Mouse (Mus musculus) kidney, adult 2 months (tissue): ENCODE data around the gene Igdcc4. TPM values are rescaled to one million over a fixed set of nuclear protein-coding genes. Genes with fewer than 3 reads are reported as not detected.

Source experiments
- DNase-seq: peaks from one replicate; pipeline ENCODE4 v3.0.0; 2021
- H3K27ac ChIP-seq: fragments of 200-500 bp; 2 replicates; pipeline ENCODE4 v1.5.1; 2012; ENCODE audit warnings: low read depth, low read length, control low read depth, inconsistent platforms; ENCODE audit not compliant: insufficient read depth
- H3K27me3 ChIP-seq: fragments of 200-500 bp; replicated peaks from 2 replicates; pipeline ENCODE4 v1.6.1; 2012; ENCODE audit warnings: mild to moderate bottlenecking, moderate library complexity, low read length, inconsistent platforms; ENCODE audit not compliant: control insufficient read depth, insufficient read depth
- H3K36me3 ChIP-seq: fragments of 200-500 bp; 2 replicates; pipeline ENCODE4 v1.6.1; 2012; ENCODE audit warnings: mild to moderate bottlenecking, moderate library complexity, low read length, inconsistent platforms; ENCODE audit not compliant: control insufficient read depth, insufficient read depth
- H3K4me1 ChIP-seq: fragments of 200-500 bp; 2 replicates; pipeline ENCODE4 v1.6.1; 2011; ENCODE audit warnings: low read length; ENCODE audit not compliant: control insufficient read depth, insufficient read depth
- H3K4me3 ChIP-seq: fragments of 200-500 bp; 2 replicates; pipeline ENCODE4 v1.5.1; 2011; ENCODE audit warnings: mild to moderate bottlenecking, low read depth, low read length, control low read depth; ENCODE audit not compliant: insufficient read depth
- CTCF ChIP-seq: fragments of 200-500 bp; conservative IDR thresholded peaks from 2 replicates; pipeline ENCODE4 v1.5.1; 2011; ENCODE audit warnings: low read depth, mild to moderate bottlenecking, control low read depth, low read length, moderate library complexity, mixed read lengths; ENCODE audit not compliant: insufficient read depth, insufficient read length
- POLR2A ChIP-seq: fragments of 200-500 bp; IDR thresholded peaks from one replicate; pipeline ENCODE4 v1.6.1; 2011; ENCODE audit warnings: low read depth, low read length, control low read depth
- WGBS: fragments of 180-500 bp; shearing (Covaris S2); methylation state at CpG from one replicate; pipeline ENCODE4 v1.1.7; 2018; 5-methylcytosine and 5-hydroxymethylcytosine counted together
- polyA plus RNA-seq: library from polyadenylated mRNA; depleted of rRNA; stranded (reverse); fragments of >200 nt; gene quantifications from 2 replicates; pipeline ENCODE4 v1.2.3, GENCODE M21; 2012

Igdcc4 gene
- polyA plus RNA-seq, 1 experiment, result 0.83 TPM

- TF ChIP-seq CTCF (no peak), POLR2A (no peak)
- Histone ChIP-seq H3K27me3 (no peaks in the 10 kb centered on the region), H3K27ac (no peak overlapping the region), H3K4me3 (no peak overlapping the region), H3K36me3 (no peaks in the 10 kb centered on the region), H3K4me1 (no peaks in the 10 kb centered on the region)
- no peak for DNase-seq
- WGBS, result 79% methylated on average over 8 of the region's 8 CpGs
These were observed 60.6 kb downstream of the Igdcc4 start for GRCm38 (mm10) chr9:65161881-65162280.

GRCm38 (mm10) chr9:65162711-65163639 lies 61.7 kb downstream of the Igdcc4 start:
- H3K4me3 ChIP-seq, result peak overlapping the region; percentile 2; the same call in 1 of the 2 replicates
- H3K27me3 ChIP-seq, result no peaks in the 10 kb centered on the region
- H3K36me3 ChIP-seq, result no peaks in the 10 kb centered on the region
- no peak overlapping the region for H3K27ac ChIP-seq
- WGBS, result 9% methylated on average over 68 of the region's 69 CpGs
- no peak for DNase-seq
- H3K4me1 ChIP-seq, result no peaks in the 10 kb centered on the region
- TF ChIP-seq POLR2A, result no peak

- H3K27ac ChIP-seq, result no peak overlapping the region
- no peak for TF ChIP-seq POLR2A
- peak; percentile 40 for TF ChIP-seq CTCF
- H3K4me3 ChIP-seq, result no peak overlapping the region
- no peaks in the 10 kb centered on the region for H3K27me3 ChIP-seq
- peak; percentile 37 for DNase-seq
- H3K4me1 ChIP-seq, result no peaks in the 10 kb centered on the region
- no peaks in the 10 kb centered on the region for H3K36me3 ChIP-seq
- WGBS, result 32% methylated on average over 1 of the region's 1 CpGs
These were observed 63.6 kb downstream of the Igdcc4 start for GRCm38 (mm10) chr9:65164870-65165269.

GRCm38 (mm10) chr9:65166386-65166785 lies 65.1 kb downstream of the Igdcc4 start:
- TF ChIP-seq CTCF (no peak), POLR2A (no peak)
- no peaks in the 10 kb centered on the region for H3K4me1 ChIP-seq
- H3K4me3 ChIP-seq, result no peak overlapping the region
- 64% methylated on average over 9 of the region's 9 CpGs for WGBS
- H3K27ac ChIP-seq, result no peak overlapping the region
- H3K36me3 ChIP-seq, result no peaks in the 10 kb centered on the region
- no peak for DNase-seq
- no peaks in the 10 kb centered on the region for H3K27me3 ChIP-seq

DNA sequence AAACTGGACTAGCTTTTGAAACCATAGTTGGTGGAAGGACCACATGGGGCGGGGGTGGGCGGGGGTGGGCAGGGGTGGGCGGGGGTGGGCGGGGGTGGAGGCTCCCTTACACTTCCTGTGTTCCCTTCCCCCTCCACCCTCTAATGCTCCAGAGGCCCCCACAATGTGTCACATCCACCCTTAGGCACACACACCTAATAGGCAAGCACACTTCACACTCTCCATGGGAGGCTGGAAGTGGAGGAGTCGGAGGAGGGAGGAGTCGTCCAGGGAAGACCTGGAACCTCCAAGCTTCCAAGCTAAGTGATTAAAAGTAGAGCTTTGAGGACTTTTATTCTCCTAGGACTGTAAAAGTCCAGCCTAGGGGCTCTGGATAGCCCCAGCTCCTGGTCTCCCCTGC lies 67.2 kb downstream of the Igdcc4 start:
- Histone ChIP-seq H3K4me1 (no peaks in the 10 kb centered on the region), H3K27me3 (no peaks in the 10 kb centered on the region), H3K27ac (no peak overlapping the region), H3K36me3 (no peaks in the 10 kb centered on the region), H3K4me3 (no peak overlapping the region)
- DNase-seq, result no peak
- TF ChIP-seq CTCF (no peak), POLR2A (no peak)
- 72% methylated on average over 6 of the region's 6 CpGs for WGBS

DNA sequence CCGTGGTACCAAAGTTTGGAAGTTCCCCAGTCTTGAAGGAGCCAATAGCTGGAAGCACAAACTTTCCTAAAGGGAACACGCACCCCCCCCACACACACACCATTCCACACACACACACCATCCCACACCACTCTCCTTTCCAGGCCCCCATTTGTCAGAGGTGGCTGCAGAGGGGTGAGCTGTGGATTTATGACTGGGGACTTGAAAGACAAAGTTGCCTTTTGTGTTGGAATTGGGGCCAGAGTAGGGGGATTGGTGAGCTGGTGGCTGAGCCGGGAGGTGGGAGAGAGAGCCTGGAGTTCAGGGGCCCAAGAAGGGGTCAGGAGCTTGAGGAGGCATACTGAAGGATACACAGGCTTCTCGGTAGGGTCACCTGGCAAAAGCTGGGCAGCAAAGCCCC lies 67.7 kb downstream of the Igdcc4 start:
- Histone ChIP-seq H3K27me3 (no peaks in the 10 kb centered on the region), H3K4me3 (no peak overlapping the region), H3K4me1 (no peaks in the 10 kb centered on the region), H3K27ac (no peak overlapping the region), H3K36me3 (no peaks in the 10 kb centered on the region)
- TF ChIP-seq POLR2A, result no peak
- no peak for TF ChIP-seq CTCF
- DNase-seq, result no peak
- WGBS, result 77% methylated on average over 4 of the region's 4 CpGs

DNA sequence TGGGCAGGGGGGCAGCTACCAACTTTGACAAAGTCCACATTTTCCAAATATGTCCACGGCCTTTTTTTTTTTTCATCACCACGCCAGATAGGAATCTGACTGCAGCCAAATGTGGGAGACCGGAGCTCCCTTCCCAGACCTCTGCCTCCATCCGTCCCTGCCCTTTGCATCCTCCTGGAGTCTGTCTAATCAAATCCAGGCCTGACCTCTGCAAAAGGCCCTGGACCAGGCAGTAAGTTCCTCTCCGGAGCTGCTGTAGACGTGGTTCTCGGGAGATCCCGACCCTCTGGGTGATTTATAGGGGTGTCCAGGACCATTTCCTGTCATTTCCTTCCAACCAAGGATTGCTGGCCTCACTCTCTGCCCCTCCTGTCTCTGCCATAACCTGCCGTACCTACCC lies 71.4 kb downstream of the Igdcc4 start:
- TF ChIP-seq CTCF (no peak), POLR2A (no peak)
- H3K27ac ChIP-seq, result no peak overlapping the region
- no peaks in the 10 kb centered on the region for H3K36me3 ChIP-seq
- H3K27me3 ChIP-seq, result no peaks in the 10 kb centered on the region
- no peak overlapping the region for H3K4me3 ChIP-seq
- no peak for DNase-seq
- H3K4me1 ChIP-seq, result no peaks in the 10 kb centered on the region
- 54% methylated on average over 9 of the region's 9 CpGs for WGBS
